Mouse (Mus musculus): Measurements from ENCODE around the gene Lrrc47. TPM values are rescaled to one million over a fixed set of nuclear protein-coding genes. Genes with fewer than 3 reads are reported as not detected.

Gene Lrrc47
- polyA plus RNA-seq (2011; ENCODE audit: insufficient read depth, insufficient read length, low replicate concordance, missing spikeins) = 26.3 and 28.8 TPM in 2 replicates

DNA sequence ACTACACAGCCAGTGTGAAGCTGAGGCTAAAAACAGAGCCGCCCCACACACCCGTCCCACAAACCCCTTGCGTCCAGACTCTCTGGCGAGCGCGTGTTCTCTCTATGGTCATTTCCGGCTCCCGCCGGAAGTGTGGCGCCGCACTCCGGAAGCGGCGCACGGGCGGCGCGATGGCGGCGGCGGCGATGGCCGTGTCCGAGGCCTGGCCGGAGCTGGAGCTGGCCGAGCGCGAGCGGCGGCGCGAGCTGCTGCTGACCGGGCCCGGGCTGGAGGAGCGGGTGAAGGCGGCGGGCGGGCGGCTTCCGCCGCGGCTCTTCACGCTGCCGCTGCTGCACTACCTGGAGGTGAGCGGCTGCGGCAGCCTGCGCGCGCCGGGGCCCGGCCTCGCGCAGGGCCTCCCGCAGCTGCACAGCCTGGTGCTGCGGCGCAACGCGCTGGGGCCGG is at the start of gene Lrrc47:
Gene Lrrc47 (plus strand): TSS at position 86 of the 444 bp plus-strand sequence.
- peak within 1 kb of the TSS; percentile 81 for H3K4me3 ChIP-seq (replicated peaks; ENCODE audit: control insufficient read depth, low read depth, low read length)
- under 1% methylated on average over 59 of the region's 59 CpGs for WGBS
- H3K27ac ChIP-seq (ENCODE audit: control insufficient read depth, insufficient read depth, low read depth, low read length, poor library complexity) = peak within 1 kb of the TSS; percentile 35; the same call in 1 of the 2 replicates
- TF ChIP-seq POLR2A (IDR thresholded peaks at IDR 0.05; ENCODE audit: borderline replicate concordance, control insufficient read depth, low read depth, low read length) = peak; percentile 34; the same call in 1 of the 2 replicates
- TF ChIP-seq CTCF (IDR thresholded peaks at IDR 0.05; ENCODE audit: control insufficient read depth, insufficient read depth, low read length) = no peak
- peaks cover 7% of the 10 kb centered on the region for H3K4me1 ChIP-seq (ENCODE audit: control insufficient read depth, insufficient read depth, low read length)

DNA sequence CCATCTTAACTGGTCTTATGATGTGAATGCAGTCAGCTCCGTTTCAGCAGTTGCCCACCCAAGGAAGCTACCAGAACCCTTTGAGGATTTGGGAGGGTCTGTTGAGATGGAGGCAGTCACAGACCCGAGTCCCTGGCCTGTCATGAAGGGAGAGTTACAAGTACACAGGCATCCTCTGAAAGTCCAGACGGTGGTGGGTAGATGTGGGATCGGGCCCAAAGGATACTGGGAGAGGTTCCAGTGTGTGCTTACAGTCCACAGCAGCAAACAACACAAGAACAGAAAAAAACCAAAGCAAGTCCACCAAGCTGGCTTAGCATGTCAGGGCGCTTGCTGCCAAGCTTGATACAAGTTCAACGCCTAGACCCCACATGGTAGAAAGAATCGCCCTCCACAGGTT is 48.9 kb upstream of the Lrrc47 start:
- WGBS = 94% methylated on average over 7 of the region's 7 CpGs
- no peak for TF ChIP-seq CTCF (IDR thresholded peaks at IDR 0.05; ENCODE audit: control insufficient read depth, insufficient read depth, low read length)
- TF ChIP-seq POLR2A (IDR thresholded peaks at IDR 0.05; ENCODE audit: borderline replicate concordance, control insufficient read depth, low read depth, low read length) = no peak
- H3K4me3 ChIP-seq (replicated peaks; ENCODE audit: control insufficient read depth, low read depth, low read length) = no peak overlapping the region
- no peaks in the 10 kb centered on the region; the same call in 1 of the 2 replicates for H3K4me1 ChIP-seq (ENCODE audit: control insufficient read depth, insufficient read depth, low read length)
- no peak overlapping the region for H3K27ac ChIP-seq (ENCODE audit: control insufficient read depth, insufficient read depth, low read depth, low read length, poor library complexity)

DNA sequence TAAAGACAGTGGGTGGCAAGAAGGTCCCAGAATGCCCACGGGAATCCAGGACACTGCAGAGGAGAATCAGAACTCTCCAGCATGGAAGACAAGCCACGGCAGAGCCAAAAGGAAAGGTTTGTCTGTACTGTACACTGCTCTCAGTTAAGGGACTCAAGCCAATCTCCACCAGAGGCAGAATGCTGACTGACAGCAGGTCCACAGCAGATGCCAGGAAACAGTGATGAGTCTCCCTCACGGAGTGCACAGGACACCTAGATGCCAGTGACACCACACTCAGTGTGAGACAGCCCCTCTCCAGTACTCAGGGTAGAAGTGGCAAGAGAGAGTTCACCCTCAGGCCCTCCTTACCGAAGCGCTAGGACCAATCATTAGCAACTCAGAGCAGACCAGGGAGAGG is 44.9 kb upstream of the Lrrc47 start:
- H3K27ac ChIP-seq (ENCODE audit: control insufficient read depth, insufficient read depth, low read depth, low read length, poor library complexity) = no peak overlapping the region
- TF ChIP-seq CTCF (IDR thresholded peaks at IDR 0.05; ENCODE audit: control insufficient read depth, insufficient read depth, low read length) (no peak), POLR2A (IDR thresholded peaks at IDR 0.05; ENCODE audit: borderline replicate concordance, control insufficient read depth, low read depth, low read length) (no peak)
- 88% methylated on average over 5 of the region's 5 CpGs for WGBS
- H3K4me3 ChIP-seq (replicated peaks; ENCODE audit: control insufficient read depth, low read depth, low read length) = no peak overlapping the region
- no peaks in the 10 kb centered on the region for H3K4me1 ChIP-seq (ENCODE audit: control insufficient read depth, insufficient read depth, low read length)

DNA sequence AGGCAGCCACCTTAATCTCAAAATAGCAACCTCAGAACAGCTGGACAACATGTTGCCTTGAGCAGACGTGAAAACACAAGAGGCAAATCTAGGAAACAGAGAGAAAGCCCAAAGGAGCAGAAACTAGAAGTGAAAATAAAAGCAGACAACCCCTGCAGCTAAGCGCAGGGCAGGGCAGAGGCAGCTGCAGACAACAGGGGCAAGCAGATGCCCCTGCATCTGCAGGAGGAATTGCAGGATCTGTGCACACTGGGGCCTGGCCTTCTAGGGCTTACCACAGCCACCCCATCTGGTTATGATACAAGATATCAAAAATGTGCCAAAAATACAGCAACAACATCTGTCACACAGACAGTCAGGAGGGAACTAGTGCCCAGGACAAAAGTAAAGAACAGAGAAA is 44.0 kb upstream of the Lrrc47 start:
- WGBS = 71% methylated on average over 2 of the region's 2 CpGs
- H3K27ac ChIP-seq (ENCODE audit: control insufficient read depth, insufficient read depth, low read depth, low read length, poor library complexity) = no peak overlapping the region
- TF ChIP-seq POLR2A (IDR thresholded peaks at IDR 0.05; ENCODE audit: borderline replicate concordance, control insufficient read depth, low read depth, low read length) (no peak), CTCF (IDR thresholded peaks at IDR 0.05; ENCODE audit: control insufficient read depth, insufficient read depth, low read length) (no peak)

DNA sequence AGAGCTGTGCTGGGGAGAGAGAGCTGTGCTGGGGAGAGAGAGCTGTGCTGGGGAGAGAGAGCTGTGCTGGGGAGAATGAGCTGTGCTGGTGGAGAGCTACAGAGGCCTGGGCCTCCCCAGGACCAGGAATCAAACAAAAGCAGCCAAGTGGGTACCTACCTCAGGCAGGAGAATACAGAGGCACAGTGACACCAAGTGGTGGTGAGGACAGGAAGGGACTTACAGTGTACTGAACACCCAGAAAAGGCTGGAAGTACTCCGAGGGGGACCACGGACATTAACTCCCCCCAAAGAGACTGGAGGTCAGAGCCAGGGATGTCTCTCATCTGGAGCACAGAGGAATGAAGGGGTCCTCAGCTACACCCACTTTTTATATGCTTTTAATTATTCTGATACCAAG is 43.5 kb upstream of the Lrrc47 start:
- TF ChIP-seq POLR2A (IDR thresholded peaks at IDR 0.05; ENCODE audit: borderline replicate concordance, control insufficient read depth, low read depth, low read length) = no peak
- no peak for TF ChIP-seq CTCF (IDR thresholded peaks at IDR 0.05; ENCODE audit: control insufficient read depth, insufficient read depth, low read length)
- 92% methylated on average over 2 of the region's 2 CpGs for WGBS
- H3K27ac ChIP-seq (ENCODE audit: control insufficient read depth, insufficient read depth, low read depth, low read length, poor library complexity) = no peak overlapping the region
- H3K4me1 ChIP-seq (ENCODE audit: control insufficient read depth, insufficient read depth, low read length) = no peaks in the 10 kb centered on the region
- no peak overlapping the region for H3K4me3 ChIP-seq (replicated peaks; ENCODE audit: control insufficient read depth, low read depth, low read length)

More for the DNA sequence above, 44.0 kb upstream of the Lrrc47 start:
- H3K4me1 ChIP-seq (ENCODE audit: control insufficient read depth, insufficient read depth, low read length) = no peaks in the 10 kb centered on the region
- no peak overlapping the region for H3K4me3 ChIP-seq (replicated peaks; ENCODE audit: control insufficient read depth, low read depth, low read length)

DNA sequence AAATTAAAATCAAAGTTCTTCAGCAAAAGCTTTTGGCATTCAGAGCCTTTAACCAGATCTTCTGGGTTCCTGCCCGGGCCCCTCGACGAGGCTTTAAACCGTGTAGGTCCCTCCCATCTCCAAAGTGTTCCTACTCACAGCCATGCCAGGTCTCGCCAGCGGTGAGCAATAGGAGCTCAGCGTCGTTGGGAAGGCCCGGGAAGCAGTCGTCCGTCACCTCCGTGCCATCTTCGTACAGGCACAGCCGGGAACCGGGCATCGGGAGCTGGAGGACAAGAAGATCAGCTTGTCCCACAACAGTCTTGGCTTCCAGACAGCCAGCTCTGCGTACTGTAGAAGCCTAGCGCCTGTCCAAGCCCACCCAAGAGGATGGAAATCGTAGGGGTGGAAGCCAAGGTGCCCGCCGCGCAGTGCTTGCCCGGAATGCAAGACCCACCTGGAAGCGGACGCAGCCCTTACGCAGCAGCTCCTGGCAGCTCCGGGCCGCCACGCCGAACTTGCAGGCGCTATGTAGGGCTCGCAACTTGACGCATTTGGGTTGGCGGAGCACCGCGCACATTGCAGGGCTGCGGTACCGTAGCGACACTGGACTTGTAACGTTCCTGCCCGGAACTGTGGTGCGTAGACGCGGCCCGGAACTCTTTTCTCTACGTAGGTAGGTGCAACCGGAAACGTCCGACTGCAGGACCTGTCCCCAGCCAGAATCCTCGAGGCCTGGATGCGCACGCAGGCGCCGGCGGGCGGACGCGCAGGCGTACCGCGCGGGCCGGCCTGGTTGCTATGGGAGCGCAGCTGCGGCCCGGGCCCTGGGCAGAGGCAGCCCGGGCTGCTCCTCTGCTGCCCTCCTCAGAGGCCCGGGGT is 36.9 kb upstream of the Lrrc47 start, which contains the start of the genes Dffb and Cep104:
Gene Dffb (minus strand): TSS at position 696 of the 861 bp plus-strand sequence.
Gene Cep104 (plus strand): TSS at position 764 of the 861 bp plus-strand sequence.
- peak within 1 kb of the TSS; percentile 83 for H3K4me3 ChIP-seq (replicated peaks; ENCODE audit: control insufficient read depth, low read depth, low read length)
- no peak for TF ChIP-seq CTCF (IDR thresholded peaks at IDR 0.05; ENCODE audit: control insufficient read depth, insufficient read depth, low read length)
- TF ChIP-seq POLR2A (IDR thresholded peaks at IDR 0.05; ENCODE audit: borderline replicate concordance, control insufficient read depth, low read depth, low read length) = no peak; the same call in 1 of the 2 replicates
- peak within 1 kb of the TSS; percentile 5; the same call in 1 of the 2 replicates for H3K27ac ChIP-seq (ENCODE audit: control insufficient read depth, insufficient read depth, low read depth, low read length, poor library complexity)
- under 1% methylated on average over 68 of the region's 68 CpGs for WGBS
- peaks cover 1% of the 10 kb centered on the region; the same call in 1 of the 2 replicates for H3K4me1 ChIP-seq (ENCODE audit: control insufficient read depth, insufficient read depth, low read length)

DNA sequence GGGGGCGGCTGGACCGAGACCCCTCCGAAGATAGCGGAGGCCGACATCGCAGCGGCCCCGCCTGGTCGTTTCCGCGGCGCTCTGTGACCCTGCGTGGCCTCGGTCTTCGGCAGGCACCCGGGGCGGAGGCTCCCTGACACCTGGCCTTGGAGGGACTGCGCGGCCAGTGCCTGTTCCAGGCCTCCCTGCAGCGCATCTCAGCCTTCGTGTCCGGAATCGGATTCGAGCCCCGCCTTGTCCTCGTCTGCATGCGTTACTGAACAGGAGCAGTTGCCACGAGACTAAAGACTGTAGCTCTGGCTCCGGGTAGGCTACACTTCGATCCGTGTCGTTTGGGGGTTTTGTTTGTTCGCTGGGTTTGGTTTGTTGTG is 36.3 kb upstream of the Lrrc47 start:
- H3K27ac ChIP-seq (ENCODE audit: control insufficient read depth, insufficient read depth, low read depth, low read length, poor library complexity) = no peak overlapping the region; the same call in 1 of the 2 replicates
- no peak for TF ChIP-seq POLR2A (IDR thresholded peaks at IDR 0.05; ENCODE audit: borderline replicate concordance, control insufficient read depth, low read depth, low read length)
- no peak for TF ChIP-seq CTCF (IDR thresholded peaks at IDR 0.05; ENCODE audit: control insufficient read depth, insufficient read depth, low read length)
- H3K4me1 ChIP-seq (ENCODE audit: control insufficient read depth, insufficient read depth, low read length) = peaks cover 1% of the 10 kb centered on the region; the same call in 1 of the 2 replicates
- WGBS = under 1% methylated on average over 33 of the region's 33 CpGs
- H3K4me3 ChIP-seq (replicated peaks; ENCODE audit: control insufficient read depth, low read depth, low read length) = peak overlapping the region; percentile 83

DNA sequence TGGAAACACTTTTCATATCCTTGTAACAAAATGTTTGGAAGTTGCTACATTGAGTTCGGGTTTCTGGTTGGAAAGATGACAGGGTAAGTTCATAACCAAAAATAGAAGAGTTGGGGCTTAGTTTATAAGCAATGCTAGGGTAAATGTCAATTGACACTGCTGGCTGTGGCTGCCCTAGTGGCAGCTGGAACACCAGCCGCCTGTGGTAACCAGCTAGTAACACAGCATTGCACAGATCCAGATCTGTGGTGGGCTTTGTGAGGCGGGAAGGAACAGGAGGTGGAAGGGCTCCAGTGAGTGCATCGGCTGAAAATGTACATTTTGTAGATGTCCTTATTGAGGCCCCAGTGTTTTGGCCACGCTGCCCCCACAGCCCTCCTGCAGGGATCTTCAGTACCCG is 35.8 kb upstream of the Lrrc47 start:
- 28% methylated on average over 6 of the region's 6 CpGs for whole genome bisulfite sequencing
- TF ChIP-seq CTCF (IDR thresholded peaks at IDR 0.05; ENCODE audit: control insufficient read depth, insufficient read depth, low read length) = no peak
- TF ChIP-seq POLR2A (IDR thresholded peaks at IDR 0.05; ENCODE audit: borderline replicate concordance, control insufficient read depth, low read depth, low read length) = no peak
- Histone ChIP-seq H3K27ac (ENCODE audit: control insufficient read depth, insufficient read depth, low read depth, low read length, poor library complexity) (no peak overlapping the region), H3K4me1 (ENCODE audit: control insufficient read depth, insufficient read depth, low read length) (peaks cover 1% of the 10 kb centered on the region; the same call in 1 of the 2 replicates), H3K4me3 (replicated peaks; ENCODE audit: control insufficient read depth, low read depth, low read length) (peak overlapping the region; percentile 83)
